ENCODE assay signal across 8 mouse cellular contexts in the genomic region with DNA sequence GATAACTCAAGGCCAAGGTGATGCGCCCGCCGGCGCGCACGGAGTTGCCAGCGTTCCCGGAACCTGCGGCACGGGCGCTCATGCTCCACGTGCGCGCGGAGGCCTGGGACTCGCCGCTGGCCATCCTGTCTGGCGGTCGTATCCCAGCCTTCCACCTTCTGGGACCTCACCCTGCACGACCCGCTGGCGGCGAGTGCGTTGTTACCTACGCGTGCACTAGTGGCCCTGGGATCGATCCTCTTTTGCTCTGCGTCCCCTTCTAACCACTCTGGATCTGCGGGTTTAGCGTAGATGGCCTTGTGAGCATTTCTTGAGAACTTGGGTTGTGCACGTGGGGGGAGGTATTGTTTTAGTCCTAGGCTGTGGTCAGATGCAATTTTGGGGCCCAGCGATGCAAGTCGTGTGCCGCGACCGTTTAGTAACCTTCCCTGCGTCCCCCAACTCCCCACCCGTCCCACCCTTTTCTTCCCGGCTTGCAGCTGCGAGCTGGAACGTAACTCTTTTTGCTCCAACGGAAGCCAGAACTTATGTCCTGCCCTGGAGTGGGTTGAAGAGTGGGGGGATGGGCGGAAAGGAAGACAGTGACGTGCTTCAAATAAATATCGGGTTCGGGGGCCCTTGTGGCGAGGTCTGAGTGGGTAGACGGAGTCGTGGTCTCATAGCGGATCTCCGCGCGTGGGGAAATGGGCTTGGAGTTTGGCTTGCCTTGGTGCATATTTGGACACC. TPM values are rescaled to one million over a fixed set of nuclear protein-coding genes. Genes with fewer than 3 reads are reported as not detected.
DNase-seq lines count a peak whose midpoint lies in the region; ATAC-seq and TF ChIP-seq lines count a peak whose summit lies in the region.

No protein-coding gene starts in this region.

- peak overlapping the region; percentile 76 for H3K9ac ChIP-seq in hindbrain, embryonic 13.5 days
- H3K9ac ChIP-seq in liver, embryonic 15.5 days = peak overlapping the region; percentile 80
- H3K9ac ChIP-seq in neural tube, embryonic 14.5 days (replicated peaks; ENCODE audit: low read depth, low read length) = peak overlapping the region; percentile 61

- H3K4me3 ChIP-seq in embryonic fibroblast, embryonic 13.5 days (ENCODE audit: insufficient read depth, low read length) = peak overlapping the region; percentile 56
- H3K4me3 ChIP-seq in hindbrain, embryonic 13.5 days = peak overlapping the region; percentile 86
- H3K4me3 ChIP-seq in liver, embryonic 15.5 days (replicated peaks) = peak overlapping the region; percentile 91
- peak overlapping the region; percentile 67 for H3K4me3 ChIP-seq in neural tube, embryonic 14.5 days (ENCODE audit: low read depth, low read length)

- peak overlapping the region; percentile 5; the same call in 1 of the 2 replicates for H3K27ac ChIP-seq in embryonic fibroblast, embryonic 13.5 days (ENCODE audit: insufficient read depth, low read length)
- peak overlapping the region; percentile 55; the same call in 1 of the 2 replicates for H3K27ac ChIP-seq in hindbrain, embryonic 13.5 days
- H3K27ac ChIP-seq in liver, embryonic 15.5 days (replicated peaks) = peak overlapping the region; percentile 90
- H3K27ac ChIP-seq in neural tube, embryonic 14.5 days (ENCODE audit: low read depth, low read length) = peak overlapping the region; percentile 39; the same call in 1 of the 2 replicates

- under 1% methylated on average over 53 of the region's 53 CpGs for WGBS in hindbrain, embryonic 13.5 days
- under 1% methylated on average over 53 of the region's 53 CpGs for WGBS in liver, embryonic 15.5 days (ENCODE audit: insufficient replicate concordance)
- WGBS in neural tube, embryonic 14.5 days = under 1% methylated on average over 53 of the region's 53 CpGs

- no peaks in the 10 kb centered on the region for H3K9me3 ChIP-seq in hindbrain, embryonic 13.5 days
- H3K9me3 ChIP-seq in liver, embryonic 15.5 days (replicated peaks) = no peaks in the 10 kb centered on the region
- H3K9me3 ChIP-seq in neural tube, embryonic 14.5 days (ENCODE audit: control insufficient read depth, low read length) = no peaks in the 10 kb centered on the region

- no peak for TF ChIP-seq POLR2A in embryonic fibroblast, embryonic 13.5 days (IDR thresholded peaks at IDR 0.05; ENCODE audit: low read depth, low read length)

- H3K4me2 ChIP-seq in hindbrain, embryonic 13.5 days = peak overlapping the region; percentile 95
- H3K4me2 ChIP-seq in liver, embryonic 15.5 days = peak overlapping the region; percentile 90
- peak overlapping the region; percentile 96 for H3K4me2 ChIP-seq in neural tube, embryonic 14.5 days (ENCODE audit: low read depth, low read length)

- peak; percentile 76 for ATAC-seq in hindbrain, embryonic 13.5 days (ENCODE audit: low FRiP score)
- ATAC-seq in liver, embryonic 15.5 days (ENCODE audit: insufficient read depth) = peak; percentile 48
- ATAC-seq in neural tube, embryonic 14.5 days (ENCODE audit: low read depth) = peak; percentile 75

- no peak for TF ChIP-seq CTCF in embryonic fibroblast, embryonic 13.5 days (IDR thresholded peaks at IDR 0.05; ENCODE audit: borderline replicate concordance, insufficient read depth, low read length)

- peaks cover 3% of the 10 kb centered on the region; the same call in 1 of the 2 replicates for H3K4me1 ChIP-seq in embryonic fibroblast, embryonic 13.5 days (ENCODE audit: control insufficient read depth, insufficient read depth, low read length)
- peaks cover 33% of the 10 kb centered on the region for H3K4me1 ChIP-seq in hindbrain, embryonic 13.5 days (replicated peaks)
- peaks cover 53% of the 10 kb centered on the region for H3K4me1 ChIP-seq in liver, embryonic 15.5 days (replicated peaks)
- H3K4me1 ChIP-seq in neural tube, embryonic 14.5 days (ENCODE audit: control insufficient read depth, insufficient read depth, low read length) = 0 out of 2 replicates have a peak, but pooled peaks cover 3% of the 10 kb centered on the region

- peaks cover 17% of the 10 kb centered on the region for H3K27me3 ChIP-seq in hindbrain, embryonic 13.5 days
- no peaks in the 10 kb centered on the region for H3K27me3 ChIP-seq in liver, embryonic 15.5 days
- H3K27me3 ChIP-seq in neural tube, embryonic 14.5 days (ENCODE audit: control insufficient read depth, insufficient read depth, low read length) = no peaks in the 10 kb centered on the region

- H3K36me3 ChIP-seq in hindbrain, embryonic 13.5 days = no peaks in the 10 kb centered on the region; the same call in 1 of the 2 replicates
- H3K36me3 ChIP-seq in liver, embryonic 15.5 days (replicated peaks) = peaks cover 29% of the 10 kb centered on the region
- H3K36me3 ChIP-seq in neural tube, embryonic 14.5 days (ENCODE audit: control insufficient read depth, insufficient read depth, low read length) = no peaks in the 10 kb centered on the region

- DNase-seq in gastrocnemius, postnatal 10 days = peak; percentile 40
- DNase-seq in gastrocnemius, adult 18-20 months (ENCODE audit: low spot score) = no peak
- peak; percentile 35 for DNase-seq in adipocyte (ENCODE audit: low spot score)
- DNase-seq in thymus, postnatal 25 days = peak; percentile 78

RNA-seq across cellular contexts. Expression of a gene that starts 0.7 kb away (rescaled TPM):
- total RNA-seq in gastrocnemius, postnatal 10 days (2021) = 1 to 10 TPM; 5.0 to 7.1 TPM
- total RNA-seq in gastrocnemius, adult 18-20 months (2021) = under 1 TPM; 0.50 TPM
- 14.7 and 25.8 TPM in 2 replicates for polyA plus RNA-seq in embryonic fibroblast, embryonic 13.5 days (2011; ENCODE audit: insufficient read length, low read depth, missing spikeins)
- polyA plus RNA-seq in hindbrain, embryonic 13.5 days (2015; fragmentation: Nextera tagmentation; extraction: Ambion mirVana) = 29.3 and 30.2 TPM in 2 replicates
- polyA plus RNA-seq in liver, embryonic 15.5 days (2015; fragmentation: Nextera tagmentation; extraction: Ambion mirVana) = 45.1 and 45.5 TPM in 2 replicates
- polyA plus RNA-seq in neural tube, embryonic 14.5 days (2014; fragmentation: Nextera tagmentation; extraction: Ambion mirVana) = 12.8 and 15.5 TPM in 2 replicates

Comparison
In these comparisons a context has a peak if more than half of its experiments do, and no peak if none do; other contexts are left out.
1. H3K27ac ChIP-seq: peak in every context shown above with its lines; median percentile 90 in liver, embryonic 15.5 days; 55 in hindbrain, embryonic 13.5 days; 39 in neural tube, embryonic 14.5 days; 5 in embryonic fibroblast, embryonic 13.5 days.